Mouse (Mus musculus): ENCODE measurements around the gene Clybl. TPM values are rescaled to one million over a fixed set of nuclear protein-coding genes. Genes with fewer than 3 reads are reported as not detected.

The Clybl gene
- polyA plus RNA-seq, 1 experiment from 2014 or later = 28.8 TPM

DNA sequence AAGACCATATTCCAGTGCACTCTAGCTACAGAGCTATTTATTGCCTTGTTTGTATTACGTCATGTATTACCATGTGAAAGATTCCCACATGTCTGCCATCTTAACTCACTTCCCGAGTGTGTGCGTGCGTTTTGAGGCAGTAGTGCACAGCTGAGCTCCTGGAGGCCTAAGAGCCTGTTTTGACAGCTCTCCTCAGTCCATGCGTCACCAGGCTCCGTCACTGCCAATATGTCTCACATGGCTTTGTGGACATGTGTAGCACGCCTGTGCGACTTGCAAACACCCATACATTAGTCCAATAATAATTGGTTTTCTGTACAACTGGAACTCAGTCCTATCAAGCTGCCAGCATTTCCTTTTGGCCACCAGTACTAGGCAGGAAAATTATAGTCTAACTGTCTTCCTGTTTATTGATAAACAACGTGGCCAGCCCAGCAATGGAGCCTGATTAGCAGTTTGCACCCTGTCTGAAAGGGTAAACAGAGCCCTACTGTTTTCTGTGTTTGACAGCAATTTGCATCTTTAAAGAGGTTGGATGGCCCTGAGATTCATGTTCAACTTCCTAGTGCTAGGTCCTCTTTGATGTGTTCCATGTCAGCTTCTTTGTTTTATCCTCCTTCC, 142.4 kb downstream of the Clybl start:
- no peaks in the 10 kb centered on the region for H3K36me3 ChIP-seq (ENCODE audit: control insufficient read depth, insufficient read depth, low read length)
- no peaks in the 10 kb centered on the region for H3K9me3 ChIP-seq (ENCODE audit: control insufficient read depth, low read length)
- DNase-seq (ENCODE audit: low spot score) = no peak
- ATAC-seq (ENCODE audit: low FRiP score, low TSS enrichment) = no peak
- no peak overlapping the region for H3K27ac ChIP-seq (replicated peaks)
- no peak overlapping the region for H3K4me3 ChIP-seq (ENCODE audit: low read depth, low read length)
- no peaks in the 10 kb centered on the region for H3K27me3 ChIP-seq (ENCODE audit: control insufficient read depth, insufficient read depth, low read length)
- no peak overlapping the region for H3K4me2 ChIP-seq (replicated peaks; ENCODE audit: low read depth)
- H3K4me1 ChIP-seq (replicated peaks; ENCODE audit: control insufficient read depth, insufficient read depth) = no peaks in the 10 kb centered on the region
- WGBS = 75% methylated on average over 9 of the region's 9 CpGs
- no peak overlapping the region for H3K9ac ChIP-seq (ENCODE audit: low read length)
- TF ChIP-seq EP300 (optimal IDR thresholded peaks at IDR 0.05) (no peak), CTCF (IDR thresholded peaks at IDR 0.05; ENCODE audit: low read depth) (no peak)

DNA sequence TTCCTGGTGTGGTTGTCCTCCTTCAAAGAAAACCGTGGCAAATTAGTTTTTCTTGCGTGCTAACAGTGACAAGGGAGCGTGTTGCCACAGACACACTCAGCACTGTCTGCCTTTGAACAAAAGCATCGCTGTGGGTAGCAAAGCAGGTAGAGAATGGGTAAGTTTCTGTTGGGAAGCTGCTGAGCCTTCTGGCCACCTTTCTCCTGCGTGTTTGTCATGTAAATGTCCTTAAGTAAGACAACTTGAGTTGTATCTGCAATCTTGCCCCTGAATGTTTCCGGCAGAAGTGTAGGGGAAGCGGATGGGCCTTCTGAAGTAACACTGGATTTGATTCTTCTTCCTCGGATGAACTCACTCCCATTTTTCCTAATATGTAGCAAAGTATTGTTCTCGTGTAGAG, 148.6 kb downstream of the Clybl start:
- Histone ChIP-seq H3K27ac (replicated peaks) (no peak overlapping the region), H3K9ac (ENCODE audit: low read length) (no peak overlapping the region), H3K4me2 (replicated peaks; ENCODE audit: low read depth) (no peak overlapping the region), H3K9me3 (ENCODE audit: control insufficient read depth, low read length) (no peaks in the 10 kb centered on the region), H3K4me1 (replicated peaks; ENCODE audit: control insufficient read depth, insufficient read depth) (no peaks in the 10 kb centered on the region), H3K36me3 (ENCODE audit: control insufficient read depth, insufficient read depth, low read length) (no peaks in the 10 kb centered on the region), H3K4me3 (ENCODE audit: low read depth, low read length) (no peak overlapping the region), H3K27me3 (ENCODE audit: control insufficient read depth, insufficient read depth, low read length) (no peaks in the 10 kb centered on the region)
- ATAC-seq (ENCODE audit: low FRiP score, low TSS enrichment) (no peak), DNase-seq (ENCODE audit: low spot score) (no peak)
- TF ChIP-seq EP300 (optimal IDR thresholded peaks at IDR 0.05) (no peak), CTCF (IDR thresholded peaks at IDR 0.05; ENCODE audit: low read depth) (no peak)
- 78% methylated on average over 9 of the region's 9 CpGs for WGBS

DNA sequence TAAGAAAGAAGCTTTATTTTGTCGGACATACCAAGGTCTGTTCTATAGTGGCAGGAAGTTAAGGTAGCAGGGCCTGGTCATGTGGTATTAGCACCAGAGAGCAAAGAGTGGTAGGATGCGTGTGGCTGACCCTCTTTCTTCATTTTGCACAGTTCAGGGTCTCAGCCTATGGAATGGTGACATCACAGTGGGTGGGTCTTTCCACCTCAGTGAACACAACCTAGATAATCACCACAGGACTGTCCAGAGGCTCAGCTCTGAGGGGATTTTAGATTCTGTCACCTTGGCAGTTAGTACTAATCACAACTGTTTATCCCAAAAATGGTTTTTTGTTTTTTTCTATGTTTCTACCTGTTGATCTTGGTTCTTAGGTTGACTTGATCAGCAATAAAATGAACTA, 149.2 kb downstream of the Clybl start:
- 87% methylated on average over 2 of the region's 2 CpGs for WGBS
- Histone ChIP-seq H3K27ac (replicated peaks) (no peak overlapping the region), H3K4me1 (replicated peaks; ENCODE audit: control insufficient read depth, insufficient read depth) (no peaks in the 10 kb centered on the region), H3K4me2 (replicated peaks; ENCODE audit: low read depth) (no peak overlapping the region), H3K4me3 (ENCODE audit: low read depth, low read length) (no peak overlapping the region), H3K27me3 (ENCODE audit: control insufficient read depth, insufficient read depth, low read length) (no peaks in the 10 kb centered on the region), H3K9me3 (ENCODE audit: control insufficient read depth, low read length) (no peaks in the 10 kb centered on the region), H3K9ac (ENCODE audit: low read length) (no peak overlapping the region), H3K36me3 (ENCODE audit: control insufficient read depth, insufficient read depth, low read length) (no peaks in the 10 kb centered on the region)
- DNase-seq (ENCODE audit: low spot score) (no peak), ATAC-seq (ENCODE audit: low FRiP score, low TSS enrichment) (no peak)
- no peak for TF ChIP-seq EP300 (optimal IDR thresholded peaks at IDR 0.05)
- no peak for TF ChIP-seq CTCF (IDR thresholded peaks at IDR 0.05; ENCODE audit: low read depth)

DNA sequence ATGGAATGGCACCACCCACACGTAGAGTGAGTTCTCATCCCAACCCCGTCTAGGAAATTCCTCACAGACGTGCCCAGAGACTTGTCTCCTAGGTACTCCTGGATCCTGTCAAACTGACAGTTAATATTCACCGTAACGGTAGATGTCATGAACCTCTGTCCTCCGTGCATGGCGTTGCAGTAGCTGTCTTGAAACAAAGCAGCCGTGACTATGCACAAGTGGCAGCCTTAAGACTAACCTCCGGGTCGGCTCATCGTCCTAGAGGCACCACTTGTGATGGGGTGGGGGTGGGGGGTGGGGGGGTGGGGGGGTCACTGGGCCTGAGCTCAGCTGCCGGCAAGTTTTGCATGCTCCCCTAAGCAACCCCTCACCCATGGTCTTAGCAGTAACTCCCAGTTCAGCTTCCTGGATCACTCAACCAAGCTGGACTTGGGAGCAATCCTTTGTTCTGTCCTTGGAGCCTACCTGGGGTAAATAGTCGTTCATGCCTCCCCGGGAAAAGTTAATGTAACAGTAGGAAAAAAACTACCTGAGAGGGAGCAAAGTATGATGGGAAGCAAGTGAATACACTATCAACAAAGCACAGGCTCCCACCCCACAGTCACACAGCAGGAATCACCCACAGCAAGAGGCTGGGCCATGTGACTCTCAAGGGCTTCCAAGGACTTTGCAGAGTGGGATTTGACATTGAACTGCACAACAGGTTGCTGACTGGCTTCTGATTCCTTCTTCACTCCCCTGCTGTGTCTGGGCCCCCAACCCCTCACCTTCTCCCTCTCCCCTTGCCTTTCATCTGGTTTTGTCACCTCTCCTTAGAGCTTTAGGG, 150.3 kb downstream of the Clybl start:
- ATAC-seq (ENCODE audit: low FRiP score, low TSS enrichment) = no peak
- no peaks in the 10 kb centered on the region for H3K4me1 ChIP-seq (replicated peaks; ENCODE audit: control insufficient read depth, insufficient read depth)
- 38% methylated on average over 14 of the region's 14 CpGs for WGBS
- no peak overlapping the region for H3K4me2 ChIP-seq (replicated peaks; ENCODE audit: low read depth)
- H3K9me3 ChIP-seq (ENCODE audit: control insufficient read depth, low read length) = no peaks in the 10 kb centered on the region
- H3K9ac ChIP-seq (ENCODE audit: low read length) = no peak overlapping the region
- no peak for TF ChIP-seq EP300 (optimal IDR thresholded peaks at IDR 0.05)
- TF ChIP-seq CTCF (IDR thresholded peaks at IDR 0.05; ENCODE audit: low read depth) = no peak
- no peak for DNase-seq (ENCODE audit: low spot score)
- no peak overlapping the region for H3K27ac ChIP-seq (replicated peaks)
- no peaks in the 10 kb centered on the region for H3K36me3 ChIP-seq (ENCODE audit: control insufficient read depth, insufficient read depth, low read length)
- H3K27me3 ChIP-seq (ENCODE audit: control insufficient read depth, insufficient read depth, low read length) = no peaks in the 10 kb centered on the region
- no peak overlapping the region for H3K4me3 ChIP-seq (ENCODE audit: low read depth, low read length)

DNA sequence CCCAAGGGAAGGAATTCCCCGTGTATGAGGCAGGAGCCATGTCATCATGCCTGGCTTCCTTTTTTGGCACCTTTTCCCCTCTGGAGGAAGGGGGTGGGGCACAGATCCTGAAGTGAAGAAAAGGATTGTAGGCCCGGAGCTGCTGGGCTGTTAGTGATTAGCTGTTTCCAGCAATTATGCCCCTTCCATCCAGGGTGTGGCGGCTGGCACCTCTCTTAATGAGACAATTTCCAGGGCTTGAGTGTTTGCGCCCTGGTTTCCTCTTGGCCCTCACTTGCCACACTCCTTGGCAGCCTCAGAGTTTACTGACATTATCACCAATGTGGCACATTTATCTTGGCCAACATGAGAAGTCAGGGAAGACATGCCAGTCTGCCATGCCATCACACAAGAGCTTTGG, 155.5 kb downstream of the Clybl start:
- ATAC-seq (ENCODE audit: low FRiP score, low TSS enrichment) (no peak), DNase-seq (ENCODE audit: low spot score) (no peak)

DNA sequence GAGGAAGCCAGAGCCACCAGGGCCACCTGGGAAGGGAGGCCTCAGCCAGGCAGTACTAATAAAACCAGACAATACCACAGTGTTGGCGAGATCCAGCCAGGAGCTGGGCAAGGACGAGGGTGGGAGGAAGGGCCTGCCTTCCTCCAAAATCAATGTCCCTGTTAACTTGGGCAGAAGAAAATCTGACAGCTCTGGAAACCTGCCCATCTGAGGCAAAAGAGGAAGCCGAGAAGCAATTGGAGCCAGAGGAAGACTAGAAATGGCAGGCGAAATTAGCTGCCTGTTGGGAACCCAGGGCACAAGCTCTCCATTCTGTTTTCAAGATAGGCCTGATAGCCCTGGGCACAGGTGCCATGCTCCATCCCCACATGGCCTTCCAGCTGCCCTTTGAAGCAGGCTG, 157.3 kb downstream of the Clybl start:
- TF ChIP-seq CTCF (IDR thresholded peaks at IDR 0.05; ENCODE audit: low read depth) (no peak), EP300 (optimal IDR thresholded peaks at IDR 0.05) (no peak)
- Histone ChIP-seq H3K27ac (replicated peaks) (no peak overlapping the region), H3K4me2 (replicated peaks; ENCODE audit: low read depth) (no peak overlapping the region), H3K9me3 (ENCODE audit: control insufficient read depth, low read length) (no peaks in the 10 kb centered on the region), H3K27me3 (ENCODE audit: control insufficient read depth, insufficient read depth, low read length) (no peaks in the 10 kb centered on the region), H3K36me3 (ENCODE audit: control insufficient read depth, insufficient read depth, low read length) (no peaks in the 10 kb centered on the region), H3K9ac (ENCODE audit: low read length) (no peak overlapping the region), H3K4me3 (ENCODE audit: low read depth, low read length) (no peak overlapping the region), H3K4me1 (replicated peaks; ENCODE audit: control insufficient read depth, insufficient read depth) (no peaks in the 10 kb centered on the region)
- WGBS = 84% methylated on average over 4 of the region's 4 CpGs
- ATAC-seq (ENCODE audit: low FRiP score, low TSS enrichment) (no peak), DNase-seq (ENCODE audit: low spot score) (no peak)

More for the DNA sequence above, 155.5 kb downstream of the Clybl start:
- TF ChIP-seq CTCF (IDR thresholded peaks at IDR 0.05; ENCODE audit: low read depth) (no peak), EP300 (optimal IDR thresholded peaks at IDR 0.05) (no peak)
- Histone ChIP-seq H3K9ac (ENCODE audit: low read length) (no peak overlapping the region), H3K4me1 (replicated peaks; ENCODE audit: control insufficient read depth, insufficient read depth) (no peaks in the 10 kb centered on the region), H3K27ac (replicated peaks) (no peak overlapping the region), H3K9me3 (ENCODE audit: control insufficient read depth, low read length) (no peaks in the 10 kb centered on the region), H3K36me3 (ENCODE audit: control insufficient read depth, insufficient read depth, low read length) (no peaks in the 10 kb centered on the region), H3K4me3 (ENCODE audit: low read depth, low read length) (no peak overlapping the region), H3K4me2 (replicated peaks; ENCODE audit: low read depth) (no peak overlapping the region), H3K27me3 (ENCODE audit: control insufficient read depth, insufficient read depth, low read length) (no peaks in the 10 kb centered on the region)
- WGBS = 58% methylated on average over 4 of the region's 4 CpGs

Measured in stomach, postnatal 0 days (tissue).